ENCODE assay signal across 8 mouse cellular contexts in the genomic region with DNA sequence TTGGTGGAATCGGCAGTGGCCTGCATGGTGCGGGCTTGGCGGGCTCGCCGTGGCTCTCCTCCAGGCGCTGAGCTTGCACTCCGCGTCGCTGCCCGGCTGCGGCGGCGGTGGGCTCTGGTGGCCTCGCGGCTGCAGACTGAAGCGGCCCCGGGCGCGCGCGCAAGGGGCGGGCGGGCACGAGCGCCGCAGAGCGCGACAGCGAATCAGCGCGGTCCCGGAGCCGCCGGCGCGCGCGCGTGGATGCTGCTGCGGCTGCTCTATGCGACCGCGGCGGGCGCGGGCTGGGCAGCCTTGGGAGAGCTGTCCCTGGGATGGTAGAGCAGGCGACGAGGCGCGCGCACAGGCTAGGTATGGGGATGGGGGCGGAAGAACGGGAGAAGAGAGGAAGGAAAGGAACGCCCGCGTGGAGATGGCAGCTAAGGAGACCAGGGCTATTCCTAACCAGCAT. TPM values are rescaled to one million over a fixed set of nuclear protein-coding genes. Genes with fewer than 3 reads are reported as not detected.
A peak's percentile ranks its signal among the peaks of the same experiment; 100 is the strongest.
DNase-seq lines count a peak whose midpoint lies in the region; ATAC-seq lines count a peak whose summit lies in the region.

No protein-coding gene starts in this region.

- H3K36me3 ChIP-seq in forebrain, embryonic 15.5 days: no peaks in the 10 kb centered on the region

- H3K9ac ChIP-seq in forebrain, embryonic 15.5 days (replicated peaks): peak overlapping the region; percentile 94

- H3K4me2 ChIP-seq in forebrain, embryonic 15.5 days (replicated peaks): peak overlapping the region; percentile 70

- H3K4me3 ChIP-seq in forebrain, embryonic 15.5 days: peak overlapping the region; percentile 85

- under 1% methylated on average over 56 of the region's 56 CpGs for WGBS in forebrain, embryonic 15.5 days

- H3K9me3 ChIP-seq in forebrain, embryonic 15.5 days: no peaks in the 10 kb centered on the region

- H3K4me1 ChIP-seq in forebrain, embryonic 15.5 days: peaks cover 60% of the 10 kb centered on the region

- H3K27me3 ChIP-seq in forebrain, embryonic 15.5 days: no peaks in the 10 kb centered on the region

- peak overlapping the region; percentile 97 for H3K27ac ChIP-seq in forebrain, embryonic 15.5 days (replicated peaks)

- DNase-seq in WW6 (ENCODE audit: low read depth, low spot score): peak; percentile 40
- DNase-seq in cerebellum, adult 11-12 months: peak; percentile 90
- DNase-seq in heart, postnatal 10 days: peak; percentile 55 to 67
- DNase-seq in layer of hippocampus, postnatal 36 days: peak; percentile 81 to 84
- DNase-seq in lung, postnatal 14 days: peak; percentile 44
- peak; percentile 94 to 95 for DNase-seq in right cerebral cortex, postnatal 10 days (ENCODE audit: low spot score in 2 of 2)

- intact Hi-C loops in heart, postnatal 10 days (cut with DNase I): no loop called here

- peak; percentile 96 for ATAC-seq in forebrain, embryonic 15.5 days (replicated peaks)
- no peak; the same call in 1 of the 2 replicates for ATAC-seq in megakaryocyte progenitor cell, adult 5-6 weeks (replicated peaks; ENCODE audit: poor library complexity)

RNA-seq across cellular contexts. Expression of a gene that starts 51.8 kb away (rescaled TPM):
- polyA plus RNA-seq in forebrain, embryonic 15.5 days (2015; fragmentation: Nextera tagmentation; extraction: Ambion mirVana): not detected in 2 replicates
- not detected for total RNA-seq in heart, postnatal 10 days (2021)
- total RNA-seq in layer of hippocampus, postnatal 36 days (2021): not detected
- not detected in 2 replicates for total RNA-seq in megakaryocyte progenitor cell, adult 5-6 weeks (2015)
- total RNA-seq in megakaryocyte progenitor cell, adult 5-6 weeks (2017): not detected in 2 replicates

Comparison
In these comparisons a context has a peak if more than half of its experiments do, and no peak if none do; other contexts are left out.
1. DNase-seq: peak in every context shown above with its lines; median percentile 94 in right cerebral cortex, postnatal 10 days; 90 in cerebellum, adult 11-12 months; 82 in layer of hippocampus, postnatal 36 days; 61 in heart, postnatal 10 days; 44 in lung, postnatal 14 days; 40 in WW6.